Mouse (Mus musculus): ENCODE measurements around the gene Phactr1. TPM values are rescaled to one million over a fixed set of nuclear protein-coding genes. Genes with fewer than 3 reads are reported as not detected.

Phactr1 gene
- polyA plus RNA-seq, 1 experiment, result not detected

- H3K27me3 ChIP-seq (ENCODE audit: control insufficient read depth, insufficient read depth, insufficient read length), result no peaks in the 10 kb centered on the region
- no peak overlapping the region for H3ac ChIP-seq (ENCODE audit: control insufficient read depth, insufficient read length)
- H3K4me3 ChIP-seq, result no peak overlapping the region
- no peak for TF ChIP-seq MAX (IDR thresholded peaks at IDR 0.05; ENCODE audit: low read depth)
- no peak for TF ChIP-seq POLR2A (IDR thresholded peaks at IDR 0.05; ENCODE audit: insufficient read length, low read depth)
- TF ChIP-seq POLR2AphosphoS2 (IDR thresholded peaks at IDR 0.05; ENCODE audit: insufficient read length, low read depth), result no peak
- no peak for TF ChIP-seq SRF (IDR thresholded peaks at IDR 0.05; ENCODE audit: control insufficient read depth, insufficient read length, low read depth)
- no peak for TF ChIP-seq USF1 (IDR thresholded peaks at IDR 0.05; ENCODE audit: low read depth)
- TF ChIP-seq REST (IDR thresholded peaks at IDR 0.05; ENCODE audit: insufficient read depth, insufficient read length), result no peak
- no peak for TF ChIP-seq E2F4 (IDR thresholded peaks at IDR 0.05; ENCODE audit: insufficient read depth)
- TF ChIP-seq MYOG (IDR thresholded peaks at IDR 0.05; ENCODE audit: control insufficient read depth in 1 of 3, insufficient read depth in 1 of 3, insufficient read length in 2 of 3, low read depth in 2 of 3), result no peak
- no peak for TF ChIP-seq CEBPB (IDR thresholded peaks at IDR 0.05; ENCODE audit: insufficient read depth, poor library complexity, severe bottlenecking)
- no peak for TF ChIP-seq TCF12 (IDR thresholded peaks at IDR 0.05; ENCODE audit: insufficient read depth, poor library complexity, severe bottlenecking)
- no peak for TF ChIP-seq MYOD1 (IDR thresholded peaks at IDR 0.05; ENCODE audit: control insufficient read depth in 1 of 3, insufficient read length in 2 of 3, low read depth in 2 of 3)
- no peak for TF ChIP-seq TCF3 (IDR thresholded peaks at IDR 0.05; ENCODE audit: insufficient read length, low read depth)
- no peaks in the 10 kb centered on the region for H3K79me2 ChIP-seq (ENCODE audit: control insufficient read depth, insufficient read depth)
- no peaks in the 10 kb centered on the region for H3K36me3 ChIP-seq (ENCODE audit: control insufficient read depth, insufficient read depth)
- no peak overlapping the region for H3K4me2 ChIP-seq (ENCODE audit: low read depth)
These were observed 43.6 kb downstream of the Phactr1 start for GRCm38 (mm10) chr13:42724011-42724410.

DNA sequence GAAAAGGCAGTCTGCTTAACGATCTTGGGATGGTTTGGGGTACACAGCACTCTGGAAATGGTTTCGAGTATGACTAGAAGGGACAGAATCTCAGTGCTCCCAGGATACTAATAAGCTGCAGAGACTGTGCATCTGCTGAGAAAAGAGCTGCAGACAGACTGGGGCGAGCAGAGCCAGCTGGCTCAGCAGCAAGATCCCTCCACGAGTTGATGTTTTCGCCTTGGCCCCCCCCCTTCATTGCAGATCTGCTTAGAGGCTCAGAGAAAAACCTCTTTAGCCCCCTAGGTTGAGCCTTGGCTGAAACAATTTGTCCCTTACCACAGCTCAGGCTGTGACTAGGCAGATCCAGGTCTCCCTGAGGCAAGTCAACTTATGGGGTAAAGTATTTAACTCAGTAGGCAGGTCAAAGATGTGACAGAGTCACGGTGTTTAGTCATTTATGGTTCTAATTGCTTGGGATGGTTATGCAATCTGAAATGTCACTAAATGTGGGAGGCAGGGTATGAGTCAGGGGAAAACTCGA, 45.3 kb downstream of the Phactr1 start:
- no peak overlapping the region for H3K4me2 ChIP-seq (ENCODE audit: low read depth)
- no peak for TF ChIP-seq E2F4 (IDR thresholded peaks at IDR 0.05; ENCODE audit: insufficient read depth)
- H3K4me3 ChIP-seq, result no peak overlapping the region

DNA sequence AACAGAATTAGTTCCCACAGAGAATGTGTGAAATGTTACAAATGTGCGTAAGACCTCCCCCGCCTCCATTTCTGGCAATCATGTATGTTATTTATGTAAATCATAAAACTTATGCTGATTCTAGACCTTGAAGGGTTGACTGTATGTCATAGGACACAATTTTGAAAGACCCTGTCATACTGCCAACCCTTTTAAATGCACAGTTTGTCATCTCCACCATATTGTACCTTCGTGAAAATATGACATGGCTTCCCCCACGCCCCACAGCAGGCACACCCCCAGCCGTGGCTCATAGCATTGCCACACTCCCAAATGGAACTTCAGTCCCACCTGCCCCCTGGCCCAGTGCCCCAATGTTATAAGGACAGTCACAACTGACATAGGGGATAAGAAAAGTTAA, 57.1 kb downstream of the Phactr1 start:
- no peaks in the 10 kb centered on the region for H3K79me2 ChIP-seq (ENCODE audit: control insufficient read depth, insufficient read depth)
- no peaks in the 10 kb centered on the region for H3K36me3 ChIP-seq (ENCODE audit: control insufficient read depth, insufficient read depth)
- no peak overlapping the region for H3K4me2 ChIP-seq (ENCODE audit: low read depth)
- H3ac ChIP-seq (ENCODE audit: control insufficient read depth, insufficient read length), result no peak overlapping the region
- TF ChIP-seq POLR2AphosphoS2 (IDR thresholded peaks at IDR 0.05; ENCODE audit: insufficient read length, low read depth) (no peak), TCF3 (IDR thresholded peaks at IDR 0.05; ENCODE audit: insufficient read length, low read depth) (no peak), E2F4 (IDR thresholded peaks at IDR 0.05; ENCODE audit: insufficient read depth) (no peak), USF1 (IDR thresholded peaks at IDR 0.05; ENCODE audit: low read depth) (no peak), REST (IDR thresholded peaks at IDR 0.05; ENCODE audit: insufficient read depth, insufficient read length) (no peak), MAX (IDR thresholded peaks at IDR 0.05; ENCODE audit: low read depth) (no peak), POLR2A (IDR thresholded peaks at IDR 0.05; ENCODE audit: insufficient read length, low read depth) (no peak), SRF (IDR thresholded peaks at IDR 0.05; ENCODE audit: control insufficient read depth, insufficient read length, low read depth) (no peak), TCF12 (IDR thresholded peaks at IDR 0.05; ENCODE audit: insufficient read depth, poor library complexity, severe bottlenecking) (no peak), MYOG (IDR thresholded peaks at IDR 0.05; ENCODE audit: control insufficient read depth in 1 of 3, insufficient read depth in 1 of 3, insufficient read length in 2 of 3, low read depth in 2 of 3) (no peak), CEBPB (IDR thresholded peaks at IDR 0.05; ENCODE audit: insufficient read depth, poor library complexity, severe bottlenecking) (no peak), MYOD1 (IDR thresholded peaks at IDR 0.05; ENCODE audit: control insufficient read depth in 1 of 3, insufficient read length in 2 of 3, low read depth in 2 of 3) (no peak)
- H3K4me3 ChIP-seq, result no peak overlapping the region
- no peaks in the 10 kb centered on the region for H3K27me3 ChIP-seq (ENCODE audit: control insufficient read depth, insufficient read depth, insufficient read length)

More for the DNA sequence above, 45.3 kb downstream of the Phactr1 start:
- Histone ChIP-seq H3K27me3 (ENCODE audit: control insufficient read depth, insufficient read depth, insufficient read length) (no peaks in the 10 kb centered on the region), H3ac (ENCODE audit: control insufficient read depth, insufficient read length) (no peak overlapping the region), H3K36me3 (ENCODE audit: control insufficient read depth, insufficient read depth) (no peaks in the 10 kb centered on the region), H3K79me2 (ENCODE audit: control insufficient read depth, insufficient read depth) (no peaks in the 10 kb centered on the region)

- Histone ChIP-seq H3ac (ENCODE audit: control insufficient read depth, insufficient read length) (no peak overlapping the region), H3K4me2 (ENCODE audit: low read depth) (no peak overlapping the region), H3K79me2 (ENCODE audit: control insufficient read depth, insufficient read depth) (no peaks in the 10 kb centered on the region), H3K27me3 (ENCODE audit: control insufficient read depth, insufficient read depth, insufficient read length) (no peaks in the 10 kb centered on the region), H3K36me3 (ENCODE audit: control insufficient read depth, insufficient read depth) (no peaks in the 10 kb centered on the region), H3K4me3 (no peak overlapping the region)
- TF ChIP-seq USF1 (IDR thresholded peaks at IDR 0.05; ENCODE audit: low read depth) (no peak), POLR2AphosphoS2 (IDR thresholded peaks at IDR 0.05; ENCODE audit: insufficient read length, low read depth) (no peak), MYOD1 (IDR thresholded peaks at IDR 0.05; ENCODE audit: control insufficient read depth in 1 of 3, insufficient read length in 2 of 3, low read depth in 2 of 3) (no peak), POLR2A (IDR thresholded peaks at IDR 0.05; ENCODE audit: insufficient read length, low read depth) (no peak), MYOG (IDR thresholded peaks at IDR 0.05; ENCODE audit: control insufficient read depth in 1 of 3, insufficient read depth in 1 of 3, insufficient read length in 2 of 3, low read depth in 2 of 3) (no peak), SRF (IDR thresholded peaks at IDR 0.05; ENCODE audit: control insufficient read depth, insufficient read length, low read depth) (no peak), MAX (IDR thresholded peaks at IDR 0.05; ENCODE audit: low read depth) (no peak)
These were observed 57.7 kb downstream of the Phactr1 start for GRCm38 (mm10) chr13:42738152-42738551.

DNA sequence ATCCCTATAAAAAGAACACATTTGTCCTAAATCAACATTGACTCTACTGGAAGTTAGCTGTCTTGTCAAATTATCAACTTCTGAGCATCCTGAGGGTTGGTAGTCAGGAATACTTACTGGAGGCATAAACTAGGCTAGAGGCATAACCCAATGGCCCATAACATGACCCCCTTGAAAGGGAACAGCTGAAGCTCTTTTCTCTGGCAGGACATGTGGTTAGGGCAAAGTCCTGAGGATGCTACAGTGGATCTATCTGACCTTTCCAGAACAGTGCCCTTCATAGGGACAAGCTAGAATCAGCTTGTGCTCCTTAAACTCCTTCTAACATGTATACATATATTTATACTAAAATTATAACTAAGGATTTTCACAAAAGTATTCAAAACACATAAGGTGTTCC, 61.8 kb downstream of the Phactr1 start:
- Histone ChIP-seq H3K27me3 (ENCODE audit: control insufficient read depth, insufficient read depth, insufficient read length) (no peaks in the 10 kb centered on the region), H3K4me3 (no peak overlapping the region), H3ac (ENCODE audit: control insufficient read depth, insufficient read length) (no peak overlapping the region), H3K36me3 (ENCODE audit: control insufficient read depth, insufficient read depth) (no peaks in the 10 kb centered on the region), H3K79me2 (ENCODE audit: control insufficient read depth, insufficient read depth) (no peaks in the 10 kb centered on the region), H3K4me2 (ENCODE audit: low read depth) (no peak overlapping the region)
- TF ChIP-seq SRF (IDR thresholded peaks at IDR 0.05; ENCODE audit: control insufficient read depth, insufficient read length, low read depth), result no peak
- TF ChIP-seq REST (IDR thresholded peaks at IDR 0.05; ENCODE audit: insufficient read depth, insufficient read length), result no peak
- TF ChIP-seq CEBPB (IDR thresholded peaks at IDR 0.05; ENCODE audit: insufficient read depth, poor library complexity, severe bottlenecking), result no peak
- no peak for TF ChIP-seq TCF3 (IDR thresholded peaks at IDR 0.05; ENCODE audit: insufficient read length, low read depth)
- TF ChIP-seq POLR2AphosphoS2 (IDR thresholded peaks at IDR 0.05; ENCODE audit: insufficient read length, low read depth), result no peak
- no peak for TF ChIP-seq TCF12 (IDR thresholded peaks at IDR 0.05; ENCODE audit: insufficient read depth, poor library complexity, severe bottlenecking)
- TF ChIP-seq MYOG (IDR thresholded peaks at IDR 0.05; ENCODE audit: control insufficient read depth in 1 of 3, insufficient read depth in 1 of 3, insufficient read length in 2 of 3, low read depth in 2 of 3), result no peak
- TF ChIP-seq POLR2A (IDR thresholded peaks at IDR 0.05; ENCODE audit: insufficient read length, low read depth), result no peak
- TF ChIP-seq E2F4 (IDR thresholded peaks at IDR 0.05; ENCODE audit: insufficient read depth), result no peak
- no peak for TF ChIP-seq MYOD1 (IDR thresholded peaks at IDR 0.05; ENCODE audit: control insufficient read depth in 1 of 3, insufficient read length in 2 of 3, low read depth in 2 of 3)
- no peak for TF ChIP-seq MAX (IDR thresholded peaks at IDR 0.05; ENCODE audit: low read depth)
